Mouse (Mus musculus): Measurements from ENCODE around the gene Cpsf2.

Cpsf2 gene

DNA sequence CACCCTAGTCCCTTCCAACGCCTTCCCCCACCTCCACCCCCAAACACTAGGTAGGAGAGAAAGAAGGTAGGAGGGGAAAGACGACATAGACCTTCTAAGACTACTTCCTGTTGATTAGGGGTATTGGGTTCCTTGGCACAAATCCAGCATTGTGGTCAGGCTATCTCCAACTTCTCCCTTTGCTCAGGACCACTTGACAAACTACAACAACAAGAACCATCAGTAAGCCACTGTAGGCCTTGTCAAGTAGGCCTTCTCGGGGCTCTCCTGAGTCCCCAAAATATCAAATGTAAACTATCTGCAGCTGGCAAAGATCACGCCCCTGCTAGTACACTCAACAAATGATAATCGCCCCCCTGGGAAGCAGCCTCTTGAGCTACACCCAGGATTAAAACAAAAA is 4.5 kb downstream of the Cpsf2 start:
- peak; percentile 26 for DNase-seq (ENCODE audit: low read depth)

- no peak for DNase-seq (ENCODE audit: low read depth)
These were observed 5.8 kb downstream of the Cpsf2 start for GRCm38 (mm10) chr12:101981559-101981958.

DNA sequence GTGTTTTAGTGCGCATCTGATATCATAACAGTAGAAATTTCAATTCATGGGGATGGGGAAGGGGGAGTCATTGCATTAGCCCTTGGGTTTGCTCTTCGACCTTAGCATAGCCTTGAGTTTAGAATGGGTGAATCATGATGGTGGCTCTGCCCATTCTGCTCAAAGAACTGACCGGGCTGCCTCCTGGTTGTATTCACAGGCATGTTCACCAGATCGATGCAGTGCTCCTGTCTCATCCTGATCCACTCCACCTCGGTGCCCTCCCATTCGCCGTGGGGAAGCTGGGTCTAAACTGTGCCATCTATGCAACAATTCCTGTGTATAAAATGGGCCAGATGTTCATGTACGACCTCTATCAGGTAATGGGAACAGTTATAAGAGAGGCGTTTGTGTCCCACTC is 7.2 kb downstream of the Cpsf2 start:
- DNase-seq (ENCODE audit: low read depth), result no peak

DNA sequence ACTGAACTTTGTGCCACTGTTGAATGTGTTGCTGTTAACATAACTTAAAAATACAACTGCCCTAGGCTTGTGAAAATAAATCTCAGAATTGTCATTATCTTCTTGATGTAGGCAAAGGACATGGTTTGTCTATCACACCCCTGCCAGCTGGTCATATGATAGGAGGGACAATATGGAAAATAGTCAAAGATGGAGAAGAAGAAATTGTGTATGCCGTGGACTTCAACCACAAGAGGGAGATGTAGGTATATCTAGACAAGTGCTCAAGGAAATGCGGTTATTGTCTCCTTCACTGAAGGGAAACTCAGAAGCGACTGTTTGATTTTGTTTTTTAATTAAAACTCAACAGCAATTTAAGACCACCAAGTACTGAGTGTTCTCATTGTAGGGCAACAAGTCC is 9.3 kb downstream of the Cpsf2 start:
- DNase-seq (ENCODE audit: low read depth), result peak; percentile 36

DNA sequence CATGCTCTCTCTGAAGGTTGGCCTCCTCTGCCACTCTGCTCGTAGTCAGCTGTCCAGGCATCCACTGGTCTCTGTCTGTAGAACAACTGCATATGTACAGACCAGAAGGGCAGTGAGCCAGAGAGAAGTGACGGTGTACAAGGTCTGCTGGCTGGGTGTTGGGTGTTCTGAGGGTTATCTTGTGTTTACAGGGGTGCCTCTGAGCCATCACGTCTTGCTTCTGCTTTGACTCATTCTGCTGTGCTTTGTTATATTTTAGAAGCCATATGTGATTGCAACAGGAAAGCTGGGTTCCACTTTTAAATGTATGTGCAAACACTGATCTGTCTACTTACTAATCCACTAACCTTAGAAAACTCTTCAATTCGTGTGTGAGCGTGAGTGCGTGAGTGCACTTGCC is 11.9 kb downstream of the Cpsf2 start:
- DNase-seq (ENCODE audit: low read depth), result no peak

GRCm38 (mm10) chr12:101994576-101995467 is 19.0 kb downstream of the Cpsf2 start:
- DNase-seq (ENCODE audit: low read depth), result no peak

- DNase-seq (ENCODE audit: low read depth), result no peak
These were observed 23.1 kb downstream of the Cpsf2 start for GRCm38 (mm10) chr12:101998929-101999328.

GRCm38 (mm10) chr12:102000785-102001184 is 25.0 kb downstream of the Cpsf2 start:
- DNase-seq (ENCODE audit: low read depth), result no peak

DNA sequence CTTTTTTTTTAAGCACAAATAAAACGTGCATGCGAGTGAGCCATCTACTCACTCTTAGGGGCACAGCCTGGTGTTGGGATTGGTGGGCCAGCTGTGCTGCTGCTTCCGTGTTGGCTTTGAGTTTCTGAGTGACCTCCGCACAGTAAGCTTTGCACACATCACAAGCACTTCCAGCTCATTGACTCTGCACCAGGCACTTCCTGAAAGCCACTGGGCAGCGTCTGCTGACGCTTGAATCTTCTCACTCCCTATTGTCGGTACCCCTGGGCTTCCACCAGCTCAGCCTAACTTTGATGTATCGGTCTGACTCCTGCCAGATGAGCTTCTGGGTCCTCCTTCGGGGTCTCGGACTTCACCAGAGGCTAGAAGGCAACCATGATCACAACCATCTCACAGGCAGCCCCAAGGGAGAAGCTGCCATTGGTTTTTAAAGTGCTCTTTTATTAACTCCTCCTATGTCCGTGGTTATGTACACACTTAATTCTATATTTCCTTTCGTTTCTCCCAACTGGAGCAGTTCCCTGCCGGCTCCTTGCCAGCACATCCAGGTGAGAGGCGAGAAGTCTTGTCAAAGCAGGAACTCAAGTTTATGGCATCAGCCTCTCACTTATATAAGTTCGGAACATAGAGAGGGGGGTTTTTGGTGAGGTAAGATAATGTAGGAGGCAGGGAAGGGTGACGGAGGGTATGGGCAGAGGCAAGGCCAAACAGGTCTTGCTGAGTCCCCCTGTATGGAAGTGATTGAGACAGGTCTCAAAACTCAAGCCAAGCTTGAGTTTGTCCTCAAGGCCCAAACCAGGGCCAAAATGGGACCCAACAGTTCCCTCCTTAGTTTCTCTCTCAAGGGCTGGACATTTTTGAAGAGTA is 32.6 kb downstream of the Cpsf2 start:
- DNase-seq (ENCODE audit: low read depth), result no peak

GRCm38 (mm10) chr12:102009551-102009950 is 33.8 kb downstream of the Cpsf2 start:
- no peak for DNase-seq (ENCODE audit: low read depth)

DNA sequence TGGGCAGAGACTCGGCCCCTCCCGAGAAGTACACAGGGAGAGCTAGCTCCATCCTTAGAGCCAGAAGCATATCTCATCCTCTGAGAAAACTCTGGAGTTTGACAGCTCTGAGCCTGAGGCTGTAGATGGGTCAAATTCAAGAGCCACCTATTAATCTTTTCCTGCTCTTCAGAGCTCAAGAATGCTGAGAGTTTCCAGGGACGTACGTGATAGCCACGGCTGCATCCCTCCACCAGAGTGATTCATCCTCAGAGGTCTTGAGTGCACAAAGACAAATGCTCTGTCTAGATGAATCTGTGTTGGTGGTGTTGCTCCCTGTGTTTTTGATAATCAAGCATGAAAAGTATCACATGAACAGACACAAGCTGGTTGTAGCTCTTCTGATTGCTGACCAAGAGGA is 38.6 kb downstream of the Cpsf2 start:
- no peak for DNase-seq (ENCODE audit: low read depth)

DNA sequence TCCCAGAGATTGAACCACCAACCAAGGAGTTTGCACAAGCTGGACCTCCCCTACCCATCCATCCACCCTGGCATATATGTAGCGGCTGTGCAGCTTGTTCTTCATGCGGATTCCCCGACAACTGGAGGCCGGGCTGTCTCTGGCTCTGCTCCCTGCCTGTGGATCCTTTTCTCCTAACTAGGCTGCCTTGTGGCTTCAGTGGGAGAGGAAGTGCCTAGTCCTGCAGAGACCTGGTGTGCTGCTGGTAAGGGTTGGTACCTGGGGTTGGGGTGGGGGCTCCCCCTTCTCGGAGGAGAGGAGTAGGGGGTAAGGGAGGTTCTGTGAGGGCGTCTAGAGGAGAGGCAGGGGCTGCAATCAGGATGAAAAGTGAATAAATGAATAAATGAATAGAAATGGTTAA is 39.3 kb downstream of the Cpsf2 start:
- no peak for DNase-seq (ENCODE audit: low read depth)

DNA sequence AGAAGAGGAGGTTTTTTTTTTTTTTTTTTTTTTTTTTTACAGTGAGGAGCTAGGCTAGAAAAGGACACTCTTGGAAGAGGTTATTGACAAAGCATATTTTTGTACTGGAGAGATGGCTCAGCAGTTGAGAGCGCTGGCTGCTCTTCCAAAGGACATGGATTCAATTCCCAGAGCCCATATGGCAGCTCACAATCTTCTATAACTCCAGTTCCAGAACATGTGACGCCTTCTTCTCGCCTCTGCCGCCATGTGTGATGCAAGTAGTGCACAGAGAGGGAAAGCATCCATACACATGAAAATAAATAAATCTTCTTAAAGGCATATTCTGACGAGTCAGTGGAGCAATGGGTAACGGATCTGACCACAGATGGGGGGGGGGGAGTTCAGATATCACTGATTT is 46.1 kb downstream of the Cpsf2 start:
- no peak for DNase-seq (ENCODE audit: low read depth)

- no peak for DNase-seq (ENCODE audit: low read depth)
These were observed 53.4 kb downstream of the Cpsf2 start for GRCm38 (mm10) chr12:102029184-102029583.

DNA sequence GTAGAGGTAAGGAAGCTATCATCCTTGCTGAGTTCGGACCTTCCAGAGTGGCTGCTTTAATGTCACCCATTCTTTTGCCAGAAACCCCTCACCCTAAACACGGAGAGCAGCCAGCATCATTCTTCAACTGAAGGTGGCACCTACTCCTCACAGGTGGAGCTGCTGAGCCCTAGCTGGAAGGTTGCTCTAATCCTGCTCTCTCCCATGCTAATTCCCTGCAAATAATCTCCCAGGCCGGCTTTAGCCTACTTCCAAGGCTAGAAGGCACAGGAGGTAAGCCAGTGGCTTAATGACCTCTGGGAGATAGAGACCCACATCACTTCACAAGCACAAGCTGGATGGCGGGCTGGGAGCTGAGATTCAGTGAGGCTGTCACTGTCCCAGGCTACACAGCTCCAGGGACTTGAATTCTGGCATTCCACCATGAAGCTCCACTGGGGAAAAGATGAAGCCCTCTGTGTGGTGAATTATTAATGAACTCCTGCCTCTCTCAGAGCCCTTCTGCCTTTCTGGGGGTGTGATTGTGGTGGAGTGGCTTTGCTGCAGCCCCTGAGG is 54.2 kb downstream of the Cpsf2 start:
- DNase-seq (ENCODE audit: low read depth), result no peak

- no peak for DNase-seq (ENCODE audit: low read depth)
These were observed 59.1 kb downstream of the Cpsf2 start for GRCm38 (mm10) chr12:102034934-102035333.

- DNase-seq (ENCODE audit: low read depth), result no peak
These were observed 64.1 kb downstream of the Cpsf2 start for GRCm38 (mm10) chr12:102039861-102040260.

DNA sequence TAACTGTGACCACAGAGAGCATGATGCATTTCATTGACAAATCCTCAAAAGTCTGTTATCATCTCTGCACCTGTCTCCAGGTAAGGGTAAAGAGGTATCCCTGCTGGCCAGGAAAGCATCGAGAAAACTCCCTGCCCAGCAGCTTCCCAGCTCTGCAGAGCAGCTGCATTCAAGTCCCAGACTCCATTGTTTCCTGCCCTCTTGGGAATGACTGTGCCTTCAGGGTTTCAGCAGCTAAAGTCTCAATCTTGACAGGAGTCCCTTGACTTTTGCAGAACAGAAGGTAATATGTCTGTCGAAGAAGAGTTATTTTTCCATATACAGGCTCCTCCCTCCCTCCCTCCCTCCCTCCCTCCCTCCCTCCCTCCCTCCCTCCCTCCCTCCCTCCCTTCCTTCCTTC is 65.9 kb downstream of the Cpsf2 start:
- DNase-seq (ENCODE audit: low read depth), result no peak

DNA sequence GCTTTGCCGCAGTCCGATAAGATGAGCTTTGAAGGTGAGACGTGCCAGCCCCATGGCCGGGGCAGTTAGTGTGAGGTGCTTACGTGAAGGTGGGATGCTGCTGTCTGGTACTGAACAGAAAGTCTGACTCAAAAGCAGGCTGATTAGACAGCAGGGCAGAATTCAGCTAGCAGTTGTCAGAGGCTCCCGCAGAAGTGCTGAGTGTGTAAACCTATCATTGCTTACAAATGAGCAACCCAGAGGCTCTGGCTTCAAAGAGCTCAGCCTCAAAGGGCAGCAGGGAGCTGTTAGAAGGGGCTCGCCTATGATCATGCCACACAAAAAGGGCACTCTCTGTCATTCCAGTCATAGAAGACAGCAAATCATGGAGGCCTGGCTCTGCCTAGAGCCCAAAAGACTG is 66.5 kb downstream of the Cpsf2 start:
- DNase-seq (ENCODE audit: low read depth), result no peak

GRCm38 (mm10) chr12:102043840-102044239 is 68.1 kb downstream of the Cpsf2 start:
- DNase-seq (ENCODE audit: low read depth), result no peak

DNA sequence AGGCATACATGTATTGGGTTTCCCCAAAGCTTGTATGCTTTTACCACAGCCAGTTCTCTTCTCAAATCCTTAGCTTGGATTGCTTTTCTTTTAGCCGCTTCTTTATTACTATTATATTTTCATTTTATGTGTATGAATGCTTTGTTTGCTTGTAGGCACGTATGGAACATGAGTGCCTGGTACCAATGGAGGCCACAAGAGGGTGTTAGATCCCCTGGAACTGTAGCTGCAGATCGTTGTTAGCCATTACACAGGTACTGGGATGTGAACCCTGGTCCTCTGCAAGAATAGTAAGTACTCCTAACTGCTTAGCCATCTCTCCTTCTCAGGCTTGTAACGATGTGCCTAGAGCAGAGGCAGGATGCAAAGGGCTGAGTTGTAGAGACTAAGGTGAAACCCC is 78.4 kb downstream of the Cpsf2 start:
- no peak for DNase-seq (ENCODE audit: low read depth)

DNA sequence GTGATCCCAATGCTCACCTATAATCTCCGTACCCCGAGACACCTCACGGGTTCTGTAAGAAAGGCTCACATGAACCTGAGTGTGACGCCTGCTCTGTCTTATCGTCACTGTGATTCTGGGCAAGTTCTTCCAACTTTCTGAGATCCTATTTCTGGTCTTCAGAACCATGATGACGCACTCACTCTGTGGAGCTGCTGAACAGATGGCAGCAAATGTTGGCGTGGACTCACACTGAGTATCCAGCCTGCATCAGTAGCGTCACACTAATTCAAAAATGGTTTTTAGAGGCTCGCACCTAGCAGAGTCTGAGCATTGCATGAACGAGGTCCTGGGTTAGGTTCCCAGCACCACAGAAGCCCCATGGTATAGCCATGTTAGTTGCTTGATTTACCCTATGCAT is 80.0 kb downstream of the Cpsf2 start:
- DNase-seq (ENCODE audit: low read depth), result no peak

All from naive thymus-derived CD4-positive, alpha-beta T cell, adult 2 months (primary cell).